Mouse (Mus musculus): ENCODE measurements around the gene Hexdc.

Gene Hexdc

GRCm38 (mm10) chr11:121204161-121205006, at the start of gene Hexdc, which contains the start of gene Ogfod3:
Hexdc (plus strand) TSS chr11:121204433.
Ogfod3 (minus strand) TSS chr11:121204711.
- peak; percentile 96 to 97 for DNase-seq

- DNase-seq, result no peak
These were observed 47.8 kb upstream of the Hexdc start for GRCm38 (mm10) chr11:121156411-121156891.

DNA sequence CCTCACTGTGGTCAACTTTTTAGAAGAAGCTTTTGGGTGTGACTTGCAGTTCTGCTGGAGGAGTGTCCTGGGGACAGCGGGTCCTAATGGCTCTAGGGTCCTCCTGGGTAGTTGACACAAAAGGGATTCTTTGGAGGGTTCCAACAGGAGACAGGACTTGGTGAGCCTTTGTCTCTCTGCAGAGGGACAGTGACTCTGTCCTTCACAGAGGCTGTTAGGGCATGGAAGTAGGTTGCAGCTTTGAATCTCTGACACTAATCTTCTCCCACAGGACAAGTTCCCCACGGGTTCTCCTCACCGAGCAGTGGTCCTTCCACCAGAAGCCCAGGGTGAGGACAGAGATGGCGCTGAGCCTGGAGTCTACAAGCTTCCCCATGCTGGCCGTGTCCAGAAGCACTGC, 44.3 kb upstream of the Hexdc start, which contains the start of gene Uts2r:
Gene Uts2r (plus strand): TSS at position 301 of the 400 bp plus-strand sequence.
- DNase-seq, result no peak

GRCm38 (mm10) chr11:121160636-121161346, 43.4 kb upstream of the Hexdc start:
- DNase-seq, result no peak

DNA sequence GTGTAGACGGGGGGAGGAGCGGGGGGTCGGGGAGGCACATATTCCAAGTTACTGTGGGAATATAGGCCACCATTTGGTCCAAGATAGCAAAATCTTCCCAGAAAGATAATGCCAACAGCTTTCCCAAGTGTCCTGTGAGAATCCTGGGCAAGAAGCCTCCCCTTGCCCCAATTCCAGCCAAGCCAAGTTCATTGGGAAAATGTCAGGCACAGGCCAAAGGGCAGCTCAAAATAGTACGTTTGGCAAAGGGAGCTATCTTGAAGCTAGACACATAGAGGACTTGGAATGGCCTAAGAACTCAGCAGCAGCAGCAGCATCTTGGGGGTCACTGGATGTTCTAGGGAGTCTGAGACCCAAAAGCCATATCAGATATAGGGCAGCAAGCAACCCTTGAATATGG, 40.5 kb upstream of the Hexdc start:
- no peak for DNase-seq

GRCm38 (mm10) chr11:121173203-121173602, 31.0 kb upstream of the Hexdc start:
- DNase-seq, result no peak

- DNase-seq, result no peak
These were observed 30.0 kb upstream of the Hexdc start for GRCm38 (mm10) chr11:121174234-121174633.

GRCm38 (mm10) chr11:121176285-121177270, 27.7 kb upstream of the Hexdc start:
- DNase-seq, result peak; percentile 31 to 43

GRCm38 (mm10) chr11:121189681-121190080, 14.6 kb upstream of the Hexdc start:
- peak; percentile 60 to 66 for DNase-seq

DNA sequence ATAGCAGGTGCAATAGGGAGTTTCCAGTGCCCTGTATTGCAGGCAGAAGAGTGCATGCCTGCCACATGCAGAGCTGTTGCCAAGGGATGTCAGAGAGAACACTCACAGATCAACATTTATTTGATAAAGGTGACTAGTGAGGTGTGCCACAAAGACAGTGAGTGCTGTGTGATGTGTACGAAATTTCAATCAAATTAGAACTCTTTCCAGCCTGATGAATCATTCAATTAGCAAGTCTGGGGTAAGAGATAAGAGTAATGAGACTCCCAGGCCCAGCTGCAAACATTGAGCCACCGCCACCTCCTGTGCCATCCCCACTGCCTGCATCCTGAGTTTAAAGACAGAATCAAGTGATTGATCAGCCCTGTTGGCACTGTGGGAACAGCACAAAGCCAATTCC, 11.5 kb upstream of the Hexdc start:
- DNase-seq, result no peak

DNA sequence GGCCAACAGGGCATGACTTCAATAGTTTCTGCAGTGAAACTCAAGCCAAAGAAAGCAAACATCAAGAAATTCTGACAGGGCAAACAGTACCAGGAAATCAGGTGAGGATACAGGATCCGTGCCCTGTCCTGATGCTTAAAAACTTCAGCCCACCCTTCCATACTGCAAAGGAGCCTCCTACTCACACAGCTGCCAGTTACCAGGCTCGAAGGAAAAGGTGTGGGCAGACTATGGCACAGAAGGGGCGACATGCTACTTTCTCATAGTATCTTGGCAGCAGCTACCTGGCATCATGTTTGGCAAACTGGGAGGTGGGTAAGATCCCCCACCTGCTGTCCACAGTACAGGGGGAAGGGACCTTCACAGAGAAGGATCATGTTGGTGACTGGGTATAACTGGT, 10.8 kb upstream of the Hexdc start:
- DNase-seq, result no peak

- no peak for DNase-seq
These were observed 5.6 kb upstream of the Hexdc start for GRCm38 (mm10) chr11:121198622-121199021.

GRCm38 (mm10) chr11:121199851-121200250, 4.4 kb upstream of the Hexdc start:
- no peak for DNase-seq

DNA sequence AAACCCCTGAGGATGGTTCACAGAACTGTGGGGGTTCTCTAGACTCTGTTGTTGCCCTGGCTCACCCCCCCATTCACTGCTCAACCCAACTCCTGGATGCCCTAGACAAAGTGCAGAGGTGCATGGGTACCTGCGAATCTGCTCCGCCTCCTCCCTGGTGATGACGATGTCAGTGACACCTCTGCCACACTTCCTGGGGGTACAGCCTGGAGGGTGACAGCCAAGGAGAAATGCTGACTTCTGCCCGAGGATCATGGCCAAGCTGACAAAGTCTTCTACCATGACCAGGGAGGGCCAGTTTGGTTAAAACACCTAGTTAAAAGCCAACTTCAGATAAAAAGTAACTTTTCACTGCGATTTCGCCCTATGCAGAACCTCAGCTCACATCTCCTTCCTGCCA, 3.5 kb upstream of the Hexdc start:
- DNase-seq, result peak; percentile 63 to 68

DNA sequence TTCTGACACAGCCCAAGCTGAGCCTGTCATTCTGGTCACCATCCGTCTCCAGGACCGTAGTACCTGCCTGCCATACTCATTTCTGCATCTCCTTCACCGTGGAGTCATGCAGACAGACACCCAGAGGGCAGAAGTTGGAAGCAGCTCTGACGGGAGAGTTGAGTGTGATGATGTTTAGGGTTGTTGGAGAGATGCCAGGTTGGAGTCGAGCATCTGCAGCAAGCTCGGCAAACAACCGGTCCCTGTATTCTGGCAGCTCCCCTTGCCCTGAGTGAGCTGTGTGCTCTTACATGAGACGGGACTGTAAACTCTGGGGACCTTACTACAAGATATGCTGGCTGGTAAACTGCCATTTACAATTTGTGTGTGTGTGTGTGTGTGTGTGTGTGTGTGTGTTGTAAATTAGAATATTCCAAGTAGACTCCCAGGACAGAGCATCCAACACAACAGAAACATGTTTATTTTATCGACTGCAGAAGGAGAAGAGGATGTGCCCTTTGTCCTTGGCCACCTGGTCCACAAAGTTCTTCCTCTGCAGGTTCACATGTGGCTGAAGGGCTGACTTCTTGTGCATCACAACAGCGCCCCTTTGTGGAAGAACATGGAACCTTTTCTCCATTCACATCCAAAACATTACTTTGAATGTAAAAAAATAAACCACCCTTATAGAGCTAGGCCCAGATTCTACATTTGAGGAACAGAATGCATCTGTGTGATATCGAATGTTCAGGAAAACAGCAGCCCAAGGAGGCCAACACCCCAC, 2.6 kb upstream of the Hexdc start:
- DNase-seq, result peak; percentile 52 to 68

DNA sequence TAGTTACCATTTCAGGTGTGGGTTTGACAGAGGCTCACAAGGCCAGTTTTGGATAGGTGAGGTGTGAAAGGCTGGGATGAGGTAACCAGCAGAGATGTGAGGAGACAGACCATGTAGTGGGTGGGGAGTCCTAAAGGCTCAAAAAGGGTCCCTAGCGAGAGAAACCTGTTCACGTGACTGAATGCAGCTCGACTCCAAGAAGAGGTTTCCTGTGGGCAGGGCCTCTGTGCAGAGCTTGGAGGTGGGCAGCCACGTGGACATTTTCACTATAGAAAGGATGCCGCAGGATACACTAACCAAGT, 423 bp upstream of the Hexdc start:
- DNase-seq, result no peak

GRCm38 (mm10) chr11:121216831-121217230, 12.6 kb downstream of the Hexdc start:
- no peak for DNase-seq

GRCm38 (mm10) chr11:121219776-121220175, 15.5 kb downstream of the Hexdc start:
- no peak for DNase-seq

DNA sequence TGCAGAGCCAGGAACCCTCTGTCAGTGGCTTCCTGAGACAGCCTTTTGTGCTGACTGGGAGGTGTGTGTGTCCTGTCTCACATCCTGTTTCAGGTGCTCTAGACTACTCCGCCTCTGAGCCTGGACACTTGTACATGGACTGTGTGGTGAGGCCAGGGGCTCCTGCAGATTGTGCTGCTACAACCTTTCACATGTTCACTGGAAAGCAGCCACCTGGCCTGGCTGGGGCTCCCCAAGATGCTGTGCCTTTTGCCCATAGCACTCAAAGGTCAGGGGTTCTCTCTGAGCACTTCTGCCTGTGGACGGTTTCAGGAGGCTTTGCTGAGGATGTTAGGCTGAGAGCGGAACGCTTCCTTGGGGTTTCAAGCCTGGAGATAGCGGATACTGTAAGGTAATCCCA, 16.5 kb downstream of the Hexdc start:
- no peak for DNase-seq

DNA sequence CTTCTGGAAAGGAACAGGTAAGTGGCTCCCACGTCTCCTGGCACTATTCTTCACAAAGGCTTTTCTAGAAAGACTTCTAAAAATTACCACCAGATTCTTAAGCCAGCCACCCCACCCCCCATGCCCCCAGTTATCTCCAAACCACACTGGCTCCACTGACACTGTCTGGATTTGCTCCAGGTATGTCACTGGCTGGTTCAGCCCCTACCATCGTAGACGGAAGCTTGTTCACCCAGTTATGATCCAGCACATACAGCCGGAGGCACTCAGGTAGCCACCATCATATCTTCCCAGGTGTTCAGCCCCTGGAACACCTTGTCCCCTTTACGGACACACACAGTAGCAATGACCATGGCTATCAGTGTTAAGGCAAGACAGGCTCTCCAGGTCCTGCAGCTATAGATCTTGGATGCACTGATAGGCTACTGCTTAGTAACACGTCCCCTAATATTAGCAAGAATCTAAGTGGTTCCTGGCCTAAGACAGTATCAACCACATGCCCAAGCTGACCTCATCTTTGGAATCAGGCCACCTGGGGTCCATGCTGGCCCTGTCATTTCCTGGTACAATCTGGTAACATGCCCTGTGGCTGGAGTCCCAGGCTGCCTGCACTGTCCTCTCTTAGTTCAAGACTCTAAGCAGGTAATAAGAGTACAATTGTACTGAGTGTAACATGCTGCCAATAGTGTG, 17.2 kb downstream of the Hexdc start:
- DNase-seq, result no peak

All from kidney, adult 8-10 months (tissue).